Mouse (Mus musculus) neutrophil, adult 5-6 weeks (primary cell): ENCODE measurements around the gene Prss32. TPM values are rescaled to one million over a fixed set of nuclear protein-coding genes. Genes with fewer than 3 reads are reported as not detected.

ENCODE experiments used
- total RNA-seq: library from RNA; stranded (forward); fragments of 200-1000 nt; gene quantifications from 2 replicates; pipeline ENCODE4 v1.2.3, GENCODE M21; 2017

The Prss32 gene
- total RNA-seq, 1 experiment from 2014 or later: 0.93 TPM

Other genes starting within 250 kb of the Prss32 start
- gene Zfp13, start 244.4 kb upstream of the Prss32 start, total RNA-seq: not detected in 2 replicates
- not detected in 2 replicates for gene Zscan10, start 243.0 kb upstream of the Prss32 start, total RNA-seq
- gene Mmp25, start 198.6 kb upstream of the Prss32 start, total RNA-seq: 11.4 and 14.9 TPM in 2 replicates
- 0.37 TPM in 1 of 2 replicates, not detected in the other for gene Bicdl2, start 183.3 kb upstream of the Prss32 start, total RNA-seq
- gene Hcfc1r1, start 170.3 kb upstream of the Prss32 start, total RNA-seq: 21.9 and 32.2 TPM in 2 replicates
- gene Thoc6, start 170.0 kb upstream of the Prss32 start, total RNA-seq: 15.2 and 16.0 TPM in 2 replicates
- gene Tnfrsf12a, start 166.4 kb upstream of the Prss32 start, total RNA-seq: 10.5 and 13.4 TPM in 2 replicates
- gene Cldn6, start 164.6 kb upstream of the Prss32 start, total RNA-seq: not detected in 2 replicates
- not detected in 2 replicates for gene Cldn9, start 159.8 kb upstream of the Prss32 start, total RNA-seq
- not detected in 2 replicates for gene 1520401A03Rik, start 121.1 kb upstream of the Prss32 start, total RNA-seq
- 6.5 and 8.0 TPM in 2 replicates for gene Pkmyt1, start 117.5 kb upstream of the Prss32 start, total RNA-seq
- gene Paqr4, start 103.0 kb upstream of the Prss32 start, total RNA-seq: 0.70 TPM in 1 of 2 replicates, not detected in the other
- gene Kremen2, start 98.0 kb upstream of the Prss32 start, total RNA-seq: 0.23 TPM in 1 of 2 replicates, not detected in the other
- gene Flywch1, start 72.3 kb upstream of the Prss32 start, total RNA-seq: 16.8 and 18.3 TPM in 2 replicates
- not detected in 2 replicates for gene Flywch2, start 57.8 kb upstream of the Prss32 start, total RNA-seq
- 281 and 303 TPM in 2 replicates for gene Srrm2, start 53.3 kb upstream of the Prss32 start, total RNA-seq
- 93.3 and 94.9 TPM in 2 replicates for gene Elob, start 14.7 kb upstream of the Prss32 start, total RNA-seq
- not detected in 2 replicates for gene Prss33, start 7.8 kb upstream of the Prss32 start, total RNA-seq
- gene Prss41, start 317 bp downstream of the Prss32 start, total RNA-seq: not detected in 2 replicates
- gene Prss21, start 24.2 kb downstream of the Prss32 start, total RNA-seq: not detected in 2 replicates
- gene Dcpp1, start 37.0 kb downstream of the Prss32 start, total RNA-seq: not detected in 2 replicates
- not detected in 2 replicates for gene Dcpp2, start 37.0 kb downstream of the Prss32 start, total RNA-seq
- gene Dcpp3, start 73.6 kb downstream of the Prss32 start, total RNA-seq: not detected in 2 replicates
- gene Sbp, start 97.8 kb downstream of the Prss32 start, total RNA-seq: not detected in 2 replicates
- gene Sbpl, start 111.4 kb downstream of the Prss32 start, total RNA-seq: not detected in 2 replicates
- gene Prss30, start 136.7 kb downstream of the Prss32 start, total RNA-seq: not detected in 2 replicates
- 3.2 and 3.7 TPM in 2 replicates for gene Prss22, start 154.2 kb downstream of the Prss32 start, total RNA-seq
- gene Prss27, start 194.3 kb downstream of the Prss32 start, total RNA-seq: 3.7 and 4.9 TPM in 2 replicates
- gene Kctd5, start 229.6 kb downstream of the Prss32 start, total RNA-seq: 16.0 and 18.2 TPM in 2 replicates